Mouse (Mus musculus): ENCODE results near the gene Ncstn. TPM values are rescaled to one million over a fixed set of nuclear protein-coding genes. Genes with fewer than 3 reads are reported as not detected.
A peak's percentile ranks its signal among the peaks of the same experiment; 100 is the strongest.

The Ncstn gene
- polyA plus RNA-seq, 1 experiment from 2014 or later = 118 TPM

DNA sequence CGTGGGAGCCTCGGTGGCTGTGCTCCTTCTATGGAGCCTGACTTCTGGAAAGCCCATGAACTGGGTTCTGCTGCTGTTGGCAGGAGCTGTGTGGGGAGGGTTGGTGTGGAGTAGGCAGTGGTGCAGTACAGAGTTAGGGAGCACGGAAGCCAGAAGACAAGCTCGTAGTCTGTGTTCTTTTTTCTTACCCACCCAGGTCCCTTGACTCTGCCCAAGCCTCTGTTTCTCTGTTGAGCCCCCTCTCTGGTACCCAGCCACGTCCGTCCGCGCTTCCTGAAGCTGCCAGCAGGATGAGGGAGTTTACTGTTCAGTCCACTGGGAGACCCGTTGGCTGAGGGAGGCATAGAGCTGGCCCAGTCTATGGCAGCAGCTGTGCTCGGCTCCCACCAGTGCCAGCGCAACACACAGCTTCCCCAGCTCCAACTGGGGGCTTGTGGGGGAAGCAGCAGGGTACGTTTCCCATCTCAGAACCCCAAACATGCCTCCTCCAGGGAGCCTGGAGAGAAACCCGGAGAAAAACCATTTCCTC lies 17.9 kb downstream of the Ncstn start:
- no peak overlapping the region for H3K4me2 ChIP-seq
- peaks cover 47% of the 10 kb centered on the region for H3K4me1 ChIP-seq (replicated peaks)
- peaks cover 56% of the 10 kb centered on the region for H3K36me3 ChIP-seq
- no peak overlapping the region for H3K4me3 ChIP-seq
- H3K9me3 ChIP-seq = no peaks in the 10 kb centered on the region
- no peaks in the 10 kb centered on the region for H3K27me3 ChIP-seq
- ATAC-seq (ENCODE audit: low FRiP score) = peak; percentile 45
- peak overlapping the region; percentile 83 for H3K27ac ChIP-seq
- 49% methylated on average over 13 of the region's 13 CpGs for WGBS
- H3K9ac ChIP-seq = peak overlapping the region; percentile 19; the same call in 1 of the 2 replicates

DNA sequence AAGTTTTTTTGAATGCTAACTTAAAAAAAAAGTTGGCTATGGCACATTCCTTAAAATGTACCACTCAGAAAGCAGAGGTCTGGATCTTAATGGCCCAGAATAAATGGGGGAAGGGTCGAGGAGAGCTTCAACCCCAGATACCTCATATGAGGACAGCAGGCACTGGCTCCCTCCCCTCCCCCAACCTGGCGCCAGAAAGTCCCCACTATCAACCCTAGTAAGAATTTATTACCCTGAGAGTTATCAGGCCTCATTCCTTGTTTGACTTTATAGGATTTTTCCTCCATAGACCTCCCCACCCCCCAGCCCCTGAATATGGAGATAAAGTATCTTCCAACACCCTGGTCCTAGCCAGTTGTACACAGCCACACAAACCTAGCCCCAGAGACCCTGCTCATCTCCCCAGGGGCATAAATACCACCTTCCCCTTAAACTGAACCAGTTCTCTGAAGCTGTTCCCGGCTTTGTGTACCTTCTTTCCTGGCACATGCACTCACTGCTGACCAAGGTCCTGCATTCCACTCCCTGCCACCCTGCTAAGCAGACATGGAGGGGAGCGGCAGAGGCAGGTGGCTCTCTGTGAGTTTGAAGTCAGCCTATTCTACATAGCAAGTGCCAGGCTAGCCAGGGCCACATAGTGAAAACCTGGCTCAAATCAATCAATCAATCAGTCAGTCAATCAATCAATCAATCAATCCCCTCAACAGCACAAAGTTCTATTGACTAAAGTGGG lies 19.1 kb downstream of the Ncstn start:
- Histone ChIP-seq H3K27ac (no peak overlapping the region), H3K4me1 (replicated peaks) (peaks cover 56% of the 10 kb centered on the region)

DNA sequence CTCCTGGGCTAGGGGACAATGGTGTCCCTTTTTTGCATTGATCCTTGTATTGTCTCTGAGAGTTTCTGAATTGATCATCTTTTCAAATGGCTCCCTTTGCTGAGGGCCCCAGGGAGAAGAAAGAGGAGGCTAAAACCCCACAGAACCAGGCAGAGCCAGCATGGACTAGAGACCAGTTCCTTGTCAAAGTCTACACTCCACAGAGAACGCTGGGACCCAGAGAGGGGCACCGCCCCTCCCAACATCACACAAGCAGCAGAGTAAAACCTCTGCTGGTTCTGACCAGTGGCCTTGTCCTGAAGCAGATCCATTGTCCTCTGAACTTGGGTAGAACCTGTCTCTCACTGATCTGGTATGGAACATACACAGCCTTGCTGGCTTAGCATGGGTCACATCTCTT lies 20.5 kb downstream of the Ncstn start:
- H3K4me2 ChIP-seq = no peak overlapping the region
- peaks cover 70% of the 10 kb centered on the region for H3K4me1 ChIP-seq (replicated peaks)
- H3K9me3 ChIP-seq = no peaks in the 10 kb centered on the region
- no peaks in the 10 kb centered on the region for H3K27me3 ChIP-seq
- ATAC-seq (ENCODE audit: low FRiP score) = no peak
- H3K36me3 ChIP-seq = peaks cover 30% of the 10 kb centered on the region
- H3K9ac ChIP-seq = no peak overlapping the region
- H3K27ac ChIP-seq = peak overlapping the region; percentile 86; the same call in 1 of the 2 replicates
- no peak overlapping the region for H3K4me3 ChIP-seq
- 87% methylated on average over 2 of the region's 2 CpGs for WGBS

More for the DNA sequence above, 19.1 kb downstream of the Ncstn start:
- no peaks in the 10 kb centered on the region for H3K9me3 ChIP-seq
- H3K27me3 ChIP-seq = no peaks in the 10 kb centered on the region
- no peak overlapping the region for H3K4me2 ChIP-seq
- H3K4me3 ChIP-seq = no peak overlapping the region
- WGBS = 54% methylated on average over 4 of the region's 4 CpGs
- no peak for ATAC-seq (ENCODE audit: low FRiP score)
- peak overlapping the region; percentile 49 for H3K9ac ChIP-seq
- H3K36me3 ChIP-seq = peaks cover 43% of the 10 kb centered on the region

DNA sequence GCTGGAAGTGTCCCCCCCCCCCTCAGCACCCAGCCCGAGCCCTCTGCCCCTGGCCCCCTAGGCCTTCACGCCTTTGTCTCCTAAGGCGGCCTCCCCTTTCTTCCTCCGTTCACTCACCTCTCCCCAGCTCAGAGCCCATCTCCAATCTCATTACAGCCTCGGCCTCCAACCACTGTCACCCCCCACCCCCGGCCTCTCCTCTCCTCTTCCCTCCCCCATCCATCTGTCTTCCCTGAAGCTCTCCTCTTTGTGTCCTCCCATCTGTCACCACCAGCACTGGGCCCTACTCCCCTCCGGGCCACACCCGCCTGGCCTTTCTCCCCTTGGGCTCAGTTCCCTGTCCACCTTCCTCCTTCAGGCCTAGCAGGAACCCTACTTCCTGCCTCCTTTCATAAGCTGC lies 21.4 kb downstream of the Ncstn start:
- ATAC-seq (ENCODE audit: low FRiP score) = no peak
- WGBS = 16% methylated on average over 8 of the region's 8 CpGs
- H3K27me3 ChIP-seq = no peaks in the 10 kb centered on the region
- H3K4me3 ChIP-seq = no peak overlapping the region
- no peaks in the 10 kb centered on the region for H3K9me3 ChIP-seq
- H3K4me2 ChIP-seq = no peak overlapping the region
- peaks cover 78% of the 10 kb centered on the region for H3K4me1 ChIP-seq (replicated peaks)
- H3K9ac ChIP-seq = peak overlapping the region; percentile 13; the same call in 1 of the 2 replicates
- H3K27ac ChIP-seq = peak overlapping the region; percentile 86
- peaks cover 21% of the 10 kb centered on the region for H3K36me3 ChIP-seq

DNA sequence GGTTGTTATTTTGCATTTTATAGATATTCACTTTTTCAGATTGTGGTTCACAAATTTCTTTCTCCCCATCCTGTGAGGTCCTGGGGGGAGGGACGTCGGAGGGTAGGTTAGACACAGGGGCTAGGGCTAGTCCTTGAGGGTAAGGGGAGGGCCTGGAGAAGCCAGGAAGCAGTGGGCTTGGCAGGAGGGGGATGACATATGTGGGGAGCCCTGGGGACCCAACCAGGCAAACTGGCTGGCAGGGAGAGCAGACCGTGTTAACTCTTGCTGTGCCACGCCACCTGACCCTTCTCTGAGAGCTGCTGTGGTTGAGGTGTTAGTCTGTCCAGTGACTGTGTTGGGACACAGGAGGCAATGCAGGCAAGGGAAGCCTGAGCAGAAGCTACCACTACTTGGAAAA lies 21.9 kb downstream of the Ncstn start:
- WGBS = 30% methylated on average over 4 of the region's 4 CpGs
- no peaks in the 10 kb centered on the region for H3K27me3 ChIP-seq
- no peaks in the 10 kb centered on the region for H3K9me3 ChIP-seq
- ATAC-seq (ENCODE audit: low FRiP score) = no peak
- H3K4me1 ChIP-seq (replicated peaks) = peaks cover 84% of the 10 kb centered on the region
- no peak overlapping the region for H3K4me2 ChIP-seq
- peak overlapping the region; percentile 13; the same call in 1 of the 2 replicates for H3K9ac ChIP-seq
- peak overlapping the region; percentile 86 for H3K27ac ChIP-seq
- peaks cover 15% of the 10 kb centered on the region for H3K36me3 ChIP-seq
- no peak overlapping the region for H3K4me3 ChIP-seq

DNA sequence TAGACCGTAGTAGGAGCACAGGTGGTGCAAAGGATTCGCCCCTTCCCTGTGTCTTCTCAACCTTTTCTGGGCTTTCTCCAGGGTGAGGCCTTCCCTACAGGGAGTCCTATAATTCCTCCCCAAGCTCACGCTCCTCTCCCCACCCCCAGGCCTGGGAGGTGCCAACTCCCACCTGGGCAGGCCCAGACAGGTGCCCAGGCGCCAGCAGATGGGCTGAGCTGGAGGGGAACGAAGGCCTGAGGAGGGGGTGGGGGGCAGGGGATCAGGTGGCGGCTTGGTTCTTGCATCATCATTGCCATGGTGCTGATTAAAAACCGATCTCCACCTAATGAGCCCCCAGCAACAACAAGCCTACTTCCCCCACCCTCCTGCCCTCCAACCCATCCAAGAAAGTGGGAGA lies 23.7 kb downstream of the Ncstn start:
- Histone ChIP-seq H3K4me2 (0 out of 2 replicates have a peak overlapping the region, but pooled peaks have one; percentile 1), H3K4me3 (no peak overlapping the region), H3K27ac (peak overlapping the region; percentile 86), H3K9me3 (no peaks in the 10 kb centered on the region), H3K9ac (no peak overlapping the region), H3K4me1 (replicated peaks) (peaks cover 81% of the 10 kb centered on the region), H3K27me3 (no peaks in the 10 kb centered on the region), H3K36me3 (no peaks in the 10 kb centered on the region)
- WGBS = 39% methylated on average over 7 of the region's 7 CpGs
- 0 out of 2 replicates have a peak, but pooled peaks have one; percentile 5 for ATAC-seq (ENCODE audit: low FRiP score)

DNA sequence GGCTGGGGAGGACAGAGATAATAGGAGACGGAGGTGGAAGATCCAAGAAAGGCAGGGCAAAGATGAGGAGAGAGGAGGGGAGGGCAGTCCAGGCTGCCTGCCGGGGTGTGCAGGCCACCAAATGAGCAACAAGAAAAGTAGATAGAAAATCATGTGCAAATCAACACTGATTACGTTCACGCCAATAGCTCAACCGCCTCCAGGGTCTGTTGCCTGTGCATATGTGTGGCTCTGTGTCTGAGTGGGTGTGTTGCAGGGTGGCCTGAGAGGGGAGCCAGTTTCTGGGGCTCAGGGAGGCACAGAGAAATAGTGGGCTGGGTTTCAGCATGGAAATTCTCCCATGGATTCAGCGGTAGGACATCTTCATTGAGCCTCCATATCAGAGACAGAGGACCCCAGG lies 24.3 kb downstream of the Ncstn start:
- Histone ChIP-seq H3K9ac (peak overlapping the region; percentile 40; the same call in 1 of the 2 replicates), H3K36me3 (no peaks in the 10 kb centered on the region), H3K4me1 (replicated peaks) (peaks cover 81% of the 10 kb centered on the region), H3K27ac (peak overlapping the region; percentile 86), H3K9me3 (no peaks in the 10 kb centered on the region), H3K4me3 (0 out of 2 replicates have a peak overlapping the region, but pooled peaks have one; percentile 2), H3K4me2 (peak overlapping the region; percentile 23), H3K27me3 (no peaks in the 10 kb centered on the region)
- peak; percentile 22; the same call in 1 of the 2 replicates for ATAC-seq (ENCODE audit: low FRiP score)
- WGBS = 33% methylated on average over 6 of the region's 6 CpGs

DNA sequence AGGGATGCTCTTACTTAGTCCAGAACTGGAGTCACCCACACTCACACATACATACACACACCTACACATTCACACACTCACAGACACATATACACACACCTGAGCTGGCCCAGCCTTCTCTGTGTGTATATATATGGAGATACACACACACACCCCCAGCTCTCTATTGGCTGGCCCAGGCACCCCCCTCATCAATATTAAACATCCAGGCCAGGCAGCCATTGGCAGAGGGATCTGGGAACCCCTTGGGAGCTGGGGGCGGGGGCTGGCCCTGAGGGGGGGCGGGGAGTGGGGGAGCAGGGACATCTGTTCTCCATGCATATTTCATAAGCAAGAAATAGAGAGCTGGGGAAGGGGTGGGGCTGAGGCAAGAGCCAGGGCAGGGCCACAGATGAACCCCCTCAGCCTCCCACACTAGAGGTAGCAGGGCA lies 25.1 kb downstream of the Ncstn start, which contains the start of gene Nhlh1:
TSS of gene Nhlh1 (minus strand) at position 83 of the 431 bp plus-strand sequence.
- peaks cover 88% of the 10 kb centered on the region for H3K4me1 ChIP-seq (replicated peaks)

DNA sequence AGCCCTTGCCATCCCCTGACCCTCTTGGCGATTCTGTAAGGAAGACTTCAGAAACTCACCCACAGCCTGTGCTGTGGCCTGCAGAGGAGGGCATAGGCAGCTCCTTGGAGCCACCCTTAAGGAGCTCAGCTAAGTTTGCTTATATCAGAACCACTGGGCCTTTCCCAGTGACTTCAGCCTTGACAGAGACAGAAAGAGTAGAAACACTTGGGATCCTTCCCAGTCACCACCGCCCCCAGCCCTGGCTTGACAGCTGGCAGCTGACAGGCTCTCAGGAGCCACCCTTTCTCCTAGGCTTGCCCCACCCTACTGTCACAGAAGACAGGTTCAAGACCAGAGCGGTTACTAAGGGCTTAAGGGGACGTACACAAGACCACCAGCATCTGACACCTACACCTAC lies 26.3 kb downstream of the Ncstn start:
- H3K9ac ChIP-seq = peak overlapping the region; percentile 60
- H3K4me1 ChIP-seq (replicated peaks) = peaks cover 78% of the 10 kb centered on the region
- no peak for ATAC-seq (ENCODE audit: low FRiP score)
- no peaks in the 10 kb centered on the region for H3K27me3 ChIP-seq
- peak overlapping the region; percentile 86; the same call in 1 of the 2 replicates for H3K27ac ChIP-seq
- no peaks in the 10 kb centered on the region for H3K9me3 ChIP-seq
- 66% methylated on average over 4 of the region's 4 CpGs for WGBS
- no peaks in the 10 kb centered on the region for H3K36me3 ChIP-seq
- H3K4me3 ChIP-seq = peak overlapping the region; percentile 42
- H3K4me2 ChIP-seq = peak overlapping the region; percentile 72

More for the DNA sequence above, 25.1 kb downstream of the Ncstn start, which contains the start of gene Nhlh1:
- Histone ChIP-seq H3K9ac (peak within 1 kb of the TSS; percentile 60), H3K27ac (peak within 1 kb of the TSS; percentile 86), H3K9me3 (no peaks in the 10 kb centered on the region), H3K4me3 (peak within 1 kb of the TSS; percentile 42), H3K27me3 (no peaks in the 10 kb centered on the region), H3K36me3 (no peaks in the 10 kb centered on the region), H3K4me2 (peak within 1 kb of the TSS; percentile 72)
- 4% methylated on average over 2 of the region's 2 CpGs for WGBS
- ATAC-seq (ENCODE audit: low FRiP score) = peak; percentile 65

DNA sequence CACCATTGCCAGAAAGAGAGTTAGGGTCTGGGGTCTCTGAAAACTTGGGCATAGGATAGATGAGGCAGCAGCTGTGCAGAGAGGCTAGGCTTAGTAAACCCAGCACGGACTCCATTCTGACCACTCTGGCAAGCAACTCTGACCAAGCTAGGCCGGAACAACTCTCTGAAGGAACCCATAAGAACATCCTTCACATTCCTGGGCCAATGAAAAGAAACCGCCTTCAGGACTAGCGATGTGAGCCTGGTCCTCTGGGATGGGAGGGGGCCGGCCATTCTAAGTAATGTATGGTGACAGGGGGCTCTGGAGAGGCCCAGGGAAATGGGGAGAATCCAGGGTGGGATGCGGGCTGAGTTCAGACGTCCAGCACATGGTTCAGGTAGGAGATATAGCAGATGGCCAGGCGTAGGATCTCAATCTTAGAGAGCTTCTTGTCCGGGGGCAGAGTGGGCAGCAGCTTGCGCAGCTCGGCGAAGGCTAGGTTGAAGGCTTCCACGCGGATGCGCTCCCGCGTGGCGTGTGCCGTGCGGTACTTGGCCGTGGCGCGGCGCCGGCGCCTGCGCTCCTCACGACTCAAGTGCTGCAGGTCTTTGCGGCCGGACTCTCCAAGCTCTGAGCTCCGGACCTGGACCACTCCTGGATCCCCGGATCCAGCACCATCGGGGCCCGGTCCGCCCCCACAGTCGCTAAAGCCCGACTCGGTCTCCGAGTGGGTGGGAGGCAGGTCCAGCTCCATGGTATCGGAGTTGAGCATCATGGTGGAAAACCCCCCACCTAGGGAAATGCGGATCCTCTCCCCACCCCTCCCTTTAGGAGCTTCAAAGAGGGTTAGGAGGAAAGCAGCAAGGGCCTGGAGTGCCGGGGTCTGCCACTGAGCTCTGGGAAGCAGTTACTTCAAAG lies 28.8 kb downstream of the Ncstn start:
- Histone ChIP-seq H3K9me3 (no peaks in the 10 kb centered on the region), H3K4me2 (peak overlapping the region; percentile 72), H3K27me3 (no peaks in the 10 kb centered on the region), H3K4me3 (peak overlapping the region; percentile 42), H3K27ac (peak overlapping the region; percentile 36; the same call in 1 of the 2 replicates), H3K36me3 (no peaks in the 10 kb centered on the region), H3K4me1 (replicated peaks) (peaks cover 74% of the 10 kb centered on the region), H3K9ac (peak overlapping the region; percentile 75)
- WGBS = 5% methylated on average over 42 of the region's 42 CpGs
- ATAC-seq (ENCODE audit: low FRiP score) = no peak

DNA sequence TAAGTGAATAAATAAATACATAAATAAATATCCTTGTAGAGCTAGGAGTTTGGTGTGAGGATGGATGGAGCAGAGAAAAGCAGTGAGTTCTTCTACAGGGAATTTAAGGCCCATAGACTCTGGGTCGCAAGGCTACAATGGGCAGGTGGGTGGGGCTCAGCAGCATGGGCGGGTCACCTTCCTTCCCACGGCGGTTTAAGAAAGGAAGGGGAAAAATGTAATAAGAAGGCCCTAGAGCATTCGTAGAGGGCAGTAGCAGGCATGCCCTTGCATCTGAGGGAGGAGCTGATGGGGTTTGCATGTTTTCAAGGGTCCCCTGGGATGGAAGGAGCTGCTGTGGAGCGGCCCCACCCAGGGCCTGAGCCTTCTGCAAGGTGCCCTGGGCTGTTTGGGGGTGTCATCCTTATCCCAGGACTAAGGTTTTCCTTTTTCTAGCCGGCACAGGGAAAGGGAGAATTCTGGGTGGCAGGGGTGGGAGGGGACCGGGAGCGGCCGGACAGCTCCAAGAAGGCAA lies 29.8 kb downstream of the Ncstn start:
- Histone ChIP-seq H3K9me3 (no peaks in the 10 kb centered on the region), H3K4me1 (replicated peaks) (peaks cover 74% of the 10 kb centered on the region), H3K36me3 (no peaks in the 10 kb centered on the region), H3K4me2 (peak overlapping the region; percentile 72), H3K4me3 (peak overlapping the region; percentile 42), H3K9ac (peak overlapping the region; percentile 65; the same call in 1 of the 2 replicates), H3K27ac (no peak overlapping the region), H3K27me3 (no peaks in the 10 kb centered on the region)
- WGBS = 8% methylated on average over 10 of the region's 10 CpGs
- ATAC-seq (ENCODE audit: low FRiP score) = no peak

Data from hindbrain, embryonic 13.5 days (tissue).